Mouse (Mus musculus) embryonic facial prominence, embryonic 10.5 days (tissue): ENCODE data around the gene S1pr5. TPM values are rescaled to one million over a fixed set of nuclear protein-coding genes. Genes with fewer than 3 reads are reported as not detected.
A peak's percentile ranks its signal among the peaks of the same experiment; 100 is the strongest.
"Not testable (repeated sequence)": the region's sequence is repeated elsewhere in the genome, so short reads cannot be mapped to it uniquely, and the experiment has no call there.

Source experiments
- DNase-seq: peaks from one replicate; pipeline ENCODE4 v3.0.0-alpha.2; 2017; ENCODE audit warnings: low spot score
- H3K27ac ChIP-seq: fragments of 300-500 bp; sonication (generic); replicated peaks from 2 replicates; pipeline ENCODE4 v1.5.1; 2016; ENCODE audit warnings: mild to moderate bottlenecking
- H3K27me3 ChIP-seq: fragments of 300-500 bp; sonication (generic); replicated peaks from 2 replicates; pipeline ENCODE4 v1.6.1; 2016; ENCODE audit warnings: low read depth, mild to moderate bottlenecking; ENCODE audit not compliant: poor library complexity, severe bottlenecking
- H3K36me3 ChIP-seq: fragments of 300-500 bp; sonication (generic); replicated peaks from 2 replicates; pipeline ENCODE4 v1.6.1; 2016; ENCODE audit warnings: mild to moderate bottlenecking, moderate library complexity
- H3K4me1 ChIP-seq: fragments of 300-500 bp; sonication (generic); 2 replicates; pipeline ENCODE4 v1.6.1; 2016
- H3K4me3 ChIP-seq: fragments of 300-500 bp; sonication (generic); 2 replicates; pipeline ENCODE4 v1.5.1; 2016; ENCODE audit warnings: mild to moderate bottlenecking, moderate library complexity
- H3K9me3 ChIP-seq: fragments of 300-500 bp; sonication (generic); 2 replicates; pipeline ENCODE4 v1.6.1; 2016; ENCODE audit warnings: mild to moderate bottlenecking
- whole genome bisulfite sequencing: fragments of 180-500 bp; shearing (Covaris S2); methylation state at CpG from one replicate; pipeline ENCODE4 v1.1.7; 2016; 5-methylcytosine and 5-hydroxymethylcytosine counted together
- polyA plus RNA-seq: library from polyadenylated mRNA; unstranded; fragments of >200 nt; fragmentation: Nextera tagmentation; extraction: Ambion mirVana; gene quantifications from 2 replicates; pipeline ENCODE4 v1.2.1, GENCODE M21; 2016

Gene S1pr5
- polyA plus RNA-seq, 1 experiment from 2014 or later: 0.22 TPM

GRCm38 (mm10) chr9:21210821-21211220, 37.4 kb downstream of the S1pr5 start:
- no peak for DNase-seq
- 68% methylated on average over 6 of the region's 6 CpGs for WGBS

DNA sequence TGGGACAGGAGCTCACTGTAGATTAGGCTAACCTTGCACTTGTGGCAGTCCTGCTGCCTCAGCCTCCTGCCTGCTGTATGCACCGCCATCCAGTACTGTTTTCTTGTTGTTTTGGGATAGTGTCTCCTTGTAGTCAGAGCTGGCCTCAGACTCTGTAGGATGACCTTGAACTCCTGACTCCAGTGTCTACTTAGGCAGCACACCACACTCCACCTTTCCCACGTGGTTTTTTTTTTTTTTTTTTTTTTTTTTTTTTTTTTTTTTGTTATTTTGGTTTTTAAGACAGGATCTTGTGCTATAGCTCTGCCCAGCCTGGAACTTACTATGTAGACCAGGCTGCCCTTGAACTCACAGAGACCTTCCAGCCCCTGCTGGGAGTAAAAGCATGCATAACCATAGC, 39.6 kb downstream of the S1pr5 start:
- 63% methylated on average over 2 of the region's 2 CpGs for WGBS

More at GRCm38 (mm10) chr9:21210821-21211220, 37.4 kb downstream of the S1pr5 start:
- H3K9me3 ChIP-seq: no peaks in the 10 kb centered on the region
- H3K4me3 ChIP-seq: no peak overlapping the region
- peaks cover 16% of the 10 kb centered on the region for H3K4me1 ChIP-seq
- peaks cover 5% of the 10 kb centered on the region; the same call in 1 of the 2 replicates for H3K36me3 ChIP-seq
- no peaks in the 10 kb centered on the region for H3K27me3 ChIP-seq
- H3K27ac ChIP-seq: peak overlapping the region; percentile 58

DNA sequence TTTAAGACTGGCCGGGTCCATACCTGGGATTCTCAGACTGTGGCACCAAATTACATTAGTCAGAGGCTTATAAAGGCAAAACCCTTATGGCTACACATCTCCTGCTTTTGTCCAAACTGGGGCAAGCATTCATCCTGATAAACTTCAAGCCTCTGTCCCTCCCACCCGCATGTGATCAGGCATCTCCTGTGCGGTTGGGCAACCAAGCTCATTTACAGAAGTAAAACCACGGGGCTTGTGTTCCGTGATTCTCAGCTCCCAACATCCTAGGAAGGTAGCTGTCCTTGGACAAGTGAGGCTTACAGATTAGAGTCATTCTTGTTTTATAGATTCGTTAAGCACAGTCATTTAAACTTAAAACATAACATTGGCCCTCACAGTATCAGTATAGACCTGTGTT, 41.4 kb downstream of the S1pr5 start:
- Histone ChIP-seq H3K27ac (no peak overlapping the region), H3K36me3 (peaks cover 9% of the 10 kb centered on the region; the same call in 1 of the 2 replicates), H3K9me3 (no peaks in the 10 kb centered on the region), H3K4me1 (peaks cover 21% of the 10 kb centered on the region), H3K4me3 (no peak overlapping the region), H3K27me3 (0 out of 2 replicates have a peak, but pooled peaks cover 6% of the 10 kb centered on the region)
- 90% methylated on average over 6 of the region's 6 CpGs for WGBS
- DNase-seq: no peak

More for the DNA sequence above, 39.6 kb downstream of the S1pr5 start:
- no peak for DNase-seq
- Histone ChIP-seq H3K36me3 (peaks cover 8% of the 10 kb centered on the region; the same call in 1 of the 2 replicates), H3K27ac (no peak overlapping the region), H3K9me3 (no peaks in the 10 kb centered on the region), H3K4me3 (no peak overlapping the region), H3K4me1 (peaks cover 25% of the 10 kb centered on the region), H3K27me3 (0 out of 2 replicates have a peak, but pooled peaks cover 6% of the 10 kb centered on the region)

GRCm38 (mm10) chr9:21204528-21205272, 43.5 kb downstream of the S1pr5 start:
- Histone ChIP-seq H3K9me3 (no peaks in the 10 kb centered on the region), H3K4me1 (peaks cover 12% of the 10 kb centered on the region), H3K27me3 (0 out of 2 replicates have a peak, but pooled peaks cover 6% of the 10 kb centered on the region), H3K4me3 (peak overlapping the region; percentile 58), H3K27ac (peak overlapping the region; percentile 41; the same call in 1 of the 2 replicates), H3K36me3 (peaks cover 5% of the 10 kb centered on the region; the same call in 1 of the 2 replicates)
- peak; percentile 69 for DNase-seq
- WGBS: 3% methylated on average over 23 of the region's 23 CpGs

DNA sequence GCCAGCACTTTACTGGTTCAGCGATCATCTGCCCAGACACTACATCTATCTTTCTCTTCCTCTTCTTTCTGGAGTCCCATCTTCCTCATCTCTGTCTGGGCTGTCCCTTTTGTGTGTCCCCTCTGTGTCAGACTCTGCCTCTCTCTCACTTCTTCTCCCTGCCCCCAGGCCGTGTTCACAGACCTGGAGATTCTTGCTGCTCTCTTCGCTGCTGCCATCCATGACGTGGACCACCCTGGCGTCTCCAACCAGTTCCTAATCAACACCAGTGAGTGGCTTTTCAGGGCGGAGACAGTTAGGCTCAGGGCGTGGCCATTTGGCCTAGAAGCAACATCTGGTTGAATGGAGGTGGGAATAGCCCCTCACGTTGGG, 44.1 kb downstream of the S1pr5 start:
- H3K27me3 ChIP-seq: 0 out of 2 replicates have a peak, but pooled peaks cover 6% of the 10 kb centered on the region
- H3K9me3 ChIP-seq: no peaks in the 10 kb centered on the region
- peaks cover 12% of the 10 kb centered on the region for H3K4me1 ChIP-seq
- peaks cover 5% of the 10 kb centered on the region; the same call in 1 of the 2 replicates for H3K36me3 ChIP-seq
- peak overlapping the region; percentile 58 for H3K4me3 ChIP-seq
- DNase-seq: no peak
- no peak overlapping the region for H3K27ac ChIP-seq
- WGBS: 23% methylated on average over 8 of the region's 8 CpGs

GRCm38 (mm10) chr9:21198960-21199359, 49.3 kb downstream of the S1pr5 start:
- no peak for DNase-seq
- Histone ChIP-seq H3K27me3 (0 out of 2 replicates have a peak, but pooled peaks cover 8% of the 10 kb centered on the region), H3K36me3 (peaks cover 5% of the 10 kb centered on the region; the same call in 1 of the 2 replicates), H3K9me3 (no peaks in the 10 kb centered on the region), H3K4me1 (peaks cover 35% of the 10 kb centered on the region), H3K27ac (no peak overlapping the region), H3K4me3 (no peak overlapping the region)
- 89% methylated on average over 3 of the region's 3 CpGs for WGBS

DNA sequence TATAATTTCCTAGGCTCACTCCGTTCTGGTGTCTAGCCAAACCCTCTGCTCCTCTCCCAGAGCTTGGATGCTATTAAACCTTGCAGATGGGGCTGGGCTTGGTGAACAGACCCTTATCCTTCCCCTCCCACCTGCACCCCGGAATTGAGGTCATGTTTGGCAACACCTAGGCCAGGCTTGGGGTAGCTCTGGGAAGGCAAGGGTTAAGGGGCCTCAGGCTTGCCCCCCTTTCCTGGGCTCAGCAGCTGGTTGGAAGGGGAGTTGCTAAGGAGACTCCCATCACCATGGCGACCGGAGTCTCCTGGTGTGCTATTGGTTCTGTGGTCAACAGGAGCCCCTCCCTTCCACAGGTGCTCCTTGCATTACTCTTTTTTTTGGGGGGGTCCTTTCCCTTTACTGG, 50.3 kb downstream of the S1pr5 start:
- peak; percentile 68 for DNase-seq
- no peaks in the 10 kb centered on the region for H3K9me3 ChIP-seq
- H3K27me3 ChIP-seq: 0 out of 2 replicates have a peak, but pooled peaks cover 6% of the 10 kb centered on the region
- peak overlapping the region; percentile 17; the same call in 1 of the 2 replicates for H3K4me3 ChIP-seq
- H3K27ac ChIP-seq: peak overlapping the region; percentile 7; the same call in 1 of the 2 replicates
- H3K36me3 ChIP-seq: no peaks in the 10 kb centered on the region; the same call in 1 of the 2 replicates
- peaks cover 35% of the 10 kb centered on the region for H3K4me1 ChIP-seq
- WGBS: 19% methylated on average over 4 of the region's 4 CpGs

DNA sequence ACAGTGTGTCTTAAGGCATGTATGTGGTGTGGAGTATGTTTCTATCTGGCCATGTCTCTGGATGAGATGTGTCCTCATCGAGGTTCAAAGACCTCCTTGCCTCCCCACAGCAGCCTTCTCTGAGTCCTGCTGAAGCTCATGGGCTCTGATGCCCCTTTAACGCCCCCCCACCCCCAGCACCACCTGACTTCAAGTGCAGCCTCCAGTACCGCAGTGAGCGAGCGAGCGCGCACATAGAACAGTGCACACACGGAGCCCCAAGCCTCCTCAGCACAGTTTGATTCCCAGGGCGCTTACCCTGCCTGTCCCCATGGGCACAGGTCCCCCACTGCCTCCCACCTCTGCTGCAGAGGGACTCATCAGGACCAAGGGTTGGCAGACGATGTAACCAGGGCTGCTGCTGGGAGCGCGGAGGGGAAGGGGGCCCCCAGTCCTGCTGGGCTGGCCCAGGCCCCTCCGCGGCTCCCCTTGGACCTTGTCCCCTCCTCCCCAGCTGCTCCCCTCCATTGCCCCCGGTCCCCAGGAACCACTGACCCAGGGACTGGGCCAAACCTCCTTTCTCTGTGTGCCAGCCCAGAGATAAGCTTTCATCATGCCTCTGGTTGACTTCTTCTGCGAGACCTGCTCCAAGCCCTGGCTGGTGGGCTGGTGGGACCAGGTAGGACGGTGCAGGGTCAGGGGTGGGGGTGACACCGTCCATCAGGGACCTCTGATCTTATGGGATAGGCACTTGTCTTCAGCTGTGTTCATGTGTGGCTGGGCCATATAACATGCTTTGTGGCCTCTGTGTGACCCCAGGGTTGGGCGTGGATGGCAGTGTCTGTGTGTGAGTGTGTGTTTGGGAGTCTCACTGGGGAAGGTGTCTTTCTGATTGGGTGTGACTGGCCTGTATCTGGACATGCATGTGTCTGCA, 51.5 kb downstream of the S1pr5 start:
- no peak for DNase-seq
- H3K36me3 ChIP-seq: no peaks in the 10 kb centered on the region; the same call in 1 of the 2 replicates
- 0 out of 2 replicates have a peak, but pooled peaks cover 6% of the 10 kb centered on the region for H3K27me3 ChIP-seq
- peak overlapping the region; percentile 46 for H3K4me3 ChIP-seq
- peaks cover 39% of the 10 kb centered on the region for H3K4me1 ChIP-seq
- H3K9me3 ChIP-seq: no peaks in the 10 kb centered on the region
- 35% methylated on average over 19 of the region's 19 CpGs for WGBS
- H3K27ac ChIP-seq: peak overlapping the region; percentile 68

- DNase-seq, H3K27ac ChIP-seq, H3K36me3 ChIP-seq, H3K27me3 ChIP-seq, H3K4me3 ChIP-seq, H3K9me3 ChIP-seq: not testable (repeated sequence)
- peaks cover 39% of the 10 kb centered on the region for H3K4me1 ChIP-seq
- 60% methylated on average over 7 of the region's 7 CpGs for WGBS
Observed at GRCm38 (mm10) chr9:21195736-21196505, 52.3 kb downstream of the S1pr5 start.

DNA sequence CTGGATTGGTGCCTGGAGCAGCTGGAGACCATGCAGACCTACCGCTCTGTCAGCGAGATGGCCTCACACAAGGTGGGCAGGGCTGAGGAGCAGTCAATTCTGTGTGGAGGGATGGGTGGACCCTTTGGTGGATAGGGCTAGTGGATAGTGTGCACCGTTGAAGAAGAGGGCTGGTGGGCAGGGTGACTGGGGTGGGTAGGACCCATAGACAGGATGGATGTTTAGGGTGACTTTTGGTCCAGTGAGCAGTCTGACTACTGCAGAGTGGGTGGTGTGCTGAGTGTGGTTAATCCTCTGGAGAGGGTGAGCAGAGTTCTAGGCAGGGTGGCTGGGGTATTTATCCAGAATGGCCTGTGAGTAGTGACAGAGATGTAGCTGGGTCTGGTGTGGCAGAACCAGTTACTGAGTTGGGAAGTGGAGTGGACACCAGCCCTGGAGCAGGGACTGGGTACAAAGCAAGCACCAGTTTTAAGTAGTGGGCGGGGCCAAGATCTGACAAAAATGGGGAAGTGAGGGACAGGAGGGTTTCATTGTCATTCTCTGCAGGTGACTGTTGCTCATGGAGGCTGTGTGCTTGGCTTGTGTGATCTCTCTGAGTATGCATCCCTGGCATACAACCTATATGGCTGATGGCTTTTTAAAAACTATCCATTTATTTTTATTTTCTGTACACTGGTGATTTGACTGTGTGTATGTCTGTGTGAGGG, 53.3 kb downstream of the S1pr5 start:
- DNase-seq: no peak
- Histone ChIP-seq H3K9me3 (no peaks in the 10 kb centered on the region), H3K27ac (no peak overlapping the region), H3K36me3 (no peaks in the 10 kb centered on the region), H3K4me3 (no peak overlapping the region), H3K4me1 (peaks cover 41% of the 10 kb centered on the region), H3K27me3 (0 out of 2 replicates have a peak, but pooled peaks cover 6% of the 10 kb centered on the region)
- 85% methylated on average over 4 of the region's 4 CpGs for WGBS

DNA sequence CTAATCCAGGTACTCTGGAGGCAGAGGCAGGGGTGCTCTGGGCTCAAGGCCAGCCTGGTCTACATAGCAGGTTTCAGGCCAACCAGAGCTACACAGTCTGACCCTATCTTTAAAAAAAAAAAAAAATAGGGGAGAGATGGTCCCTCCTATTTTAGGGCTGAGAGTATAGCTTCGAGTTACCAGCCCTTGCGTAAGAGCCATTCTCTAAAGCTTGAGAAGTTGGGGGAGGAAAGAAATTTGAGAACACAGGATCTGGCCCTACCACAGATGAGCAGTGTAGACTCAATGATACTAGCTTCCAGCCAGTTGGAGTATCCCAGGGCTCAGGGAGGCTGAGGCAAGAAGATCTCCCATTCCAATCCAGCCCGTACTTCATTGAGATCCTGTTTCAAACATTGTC, 54.5 kb downstream of the S1pr5 start:
- 0 out of 2 replicates have a peak, but pooled peaks cover 6% of the 10 kb centered on the region for H3K27me3 ChIP-seq
- H3K36me3 ChIP-seq: no peaks in the 10 kb centered on the region
- 78% methylated on average over 3 of the region's 3 CpGs for WGBS
- peaks cover 40% of the 10 kb centered on the region for H3K4me1 ChIP-seq
- H3K4me3 ChIP-seq: no peak overlapping the region
- no peak for DNase-seq
- H3K27ac ChIP-seq: no peak overlapping the region
- no peaks in the 10 kb centered on the region for H3K9me3 ChIP-seq
